Mouse (Mus musculus): ENCODE data around the gene Slc5a2. TPM values are rescaled to one million over a fixed set of nuclear protein-coding genes. Genes with fewer than 3 reads are reported as not detected.

Slc5a2 gene
- 1.6 and 1.8 TPM in 2 replicates for polyA plus RNA-seq (2012; rRNA removed)
- 2.9 and 3.1 TPM in 2 replicates for polyA plus RNA-seq (2014; fragmentation: Nextera tagmentation; extraction: Ambion mirVana)

- Histone ChIP-seq H3K9me3 (ENCODE audit: control insufficient read depth, low read length) (no peaks in the 10 kb centered on the region), H3K4me2 (ENCODE audit: low read depth) (no peak within 1 kb of the TSS), H3K9ac (replicated peaks) (no peak within 1 kb of the TSS), H3K4me3 (ENCODE audit: insufficient read depth in 1 of 2, low read depth in 2 of 2, low read length in 2 of 2) (no peak within 1 kb of the TSS), H3K4me1 (replicated peaks; ENCODE audit: control insufficient read depth in 2 of 2, insufficient read depth in 2 of 2, low read length in 1 of 2) (peaks cover 7% of the 10 kb centered on the region in 2 experiments), H3K27me3 (ENCODE audit: control insufficient read depth, insufficient read depth, low read length) (peaks cover 10% of the 10 kb centered on the region), H3K27ac (no peak within 1 kb of the TSS), H3K36me3 (replicated peaks; ENCODE audit: control insufficient read depth, insufficient read depth, low read depth) (no peaks in the 10 kb centered on the region)
- 71% methylated on average over 6 of the region's 6 CpGs for WGBS (ENCODE audit: insufficient replicate concordance)
- TF ChIP-seq EP300 (IDR thresholded peaks at IDR 0.05; ENCODE audit: low read depth): no peak
- no peak for TF ChIP-seq CTCF (IDR thresholded peaks at IDR 0.05; ENCODE audit: low read depth)
- DNase-seq (ENCODE audit: low read depth in 3 of 3, low spot score in 3 of 3) (no peak), ATAC-seq (ENCODE audit: insufficient read depth) (no peak)
These were observed at the start of gene Slc5a2 for GRCm38 (mm10) chr7:128265411-128265810. TSS of gene Slc5a2 (plus strand) at chr7:128265657.

- WGBS (ENCODE audit: insufficient replicate concordance): 35% methylated on average over 4 of the region's 4 CpGs
- Histone ChIP-seq H3K9ac (replicated peaks) (no peak overlapping the region; the same call in 1 of the 2 replicates), H3K4me3 (ENCODE audit: insufficient read depth in 1 of 2, low read depth in 2 of 2, low read length in 2 of 2) (no peak overlapping the region), H3K36me3 (replicated peaks; ENCODE audit: control insufficient read depth, insufficient read depth, low read depth) (no peaks in the 10 kb centered on the region), H3K4me2 (ENCODE audit: low read depth) (no peak overlapping the region), H3K27me3 (ENCODE audit: control insufficient read depth, insufficient read depth, low read length) (no peaks in the 10 kb centered on the region), H3K27ac (no peak overlapping the region), H3K4me1 (replicated peaks; ENCODE audit: control insufficient read depth in 2 of 2, insufficient read depth in 2 of 2, low read length in 1 of 2) (no peaks in the 10 kb centered on the region), H3K9me3 (ENCODE audit: control insufficient read depth, low read length) (no peaks in the 10 kb centered on the region)
- TF ChIP-seq EP300 (IDR thresholded peaks at IDR 0.05; ENCODE audit: low read depth): no peak
- TF ChIP-seq CTCF (IDR thresholded peaks at IDR 0.05; ENCODE audit: low read depth): no peak
- DNase-seq (ENCODE audit: low read depth in 3 of 3, low spot score in 3 of 3) (no peak), ATAC-seq (ENCODE audit: insufficient read depth) (no peak)
These were observed 45.5 kb upstream of the Slc5a2 start for GRCm38 (mm10) chr7:128219952-128220351.

GRCm38 (mm10) chr7:128220936-128221335 is 44.5 kb upstream of the Slc5a2 start:
- H3K27me3 ChIP-seq (ENCODE audit: control insufficient read depth, insufficient read depth, low read length): no peaks in the 10 kb centered on the region
- 67% methylated on average over 3 of the region's 3 CpGs for WGBS (ENCODE audit: insufficient replicate concordance)
- H3K36me3 ChIP-seq (replicated peaks; ENCODE audit: control insufficient read depth, insufficient read depth, low read depth): no peaks in the 10 kb centered on the region
- TF ChIP-seq EP300 (IDR thresholded peaks at IDR 0.05; ENCODE audit: low read depth): no peak
- TF ChIP-seq CTCF (IDR thresholded peaks at IDR 0.05; ENCODE audit: low read depth): no peak
- no peak for DNase-seq (ENCODE audit: low read depth in 3 of 3, low spot score in 3 of 3)
- H3K27ac ChIP-seq: no peak overlapping the region
- H3K9ac ChIP-seq (replicated peaks): no peak overlapping the region
- no peak overlapping the region for H3K4me3 ChIP-seq (ENCODE audit: insufficient read depth in 1 of 2, low read depth in 2 of 2, low read length in 2 of 2)
- H3K4me1 ChIP-seq (replicated peaks; ENCODE audit: control insufficient read depth in 2 of 2, insufficient read depth in 2 of 2, low read length in 1 of 2): no peaks in the 10 kb centered on the region
- no peaks in the 10 kb centered on the region for H3K9me3 ChIP-seq (ENCODE audit: control insufficient read depth, low read length)
- no peak for ATAC-seq (ENCODE audit: insufficient read depth)
- no peak overlapping the region for H3K4me2 ChIP-seq (ENCODE audit: low read depth)

- DNase-seq (ENCODE audit: low read depth in 3 of 3, low spot score in 3 of 3) (peak in 2 of 3 experiments; percentile 26 to 41), ATAC-seq (ENCODE audit: insufficient read depth) (no peak)
- no peak overlapping the region for H3K27ac ChIP-seq
- H3K4me2 ChIP-seq (ENCODE audit: low read depth): no peak overlapping the region
- peaks cover 0 to under 1% of the 10 kb centered on the region in 2 experiments; a peak in 2 of 4 replicates for H3K4me1 ChIP-seq (replicated peaks; ENCODE audit: control insufficient read depth in 2 of 2, insufficient read depth in 2 of 2, low read length in 1 of 2)
- H3K4me3 ChIP-seq (ENCODE audit: insufficient read depth in 1 of 2, low read depth in 2 of 2, low read length in 2 of 2): no peak overlapping the region
- 29% methylated on average over 8 of the region's 8 CpGs for WGBS (ENCODE audit: insufficient replicate concordance)
- no peak for TF ChIP-seq EP300 (IDR thresholded peaks at IDR 0.05; ENCODE audit: low read depth)
- no peak for TF ChIP-seq CTCF (IDR thresholded peaks at IDR 0.05; ENCODE audit: low read depth)
- H3K27me3 ChIP-seq (ENCODE audit: control insufficient read depth, insufficient read depth, low read length): no peaks in the 10 kb centered on the region
- no peaks in the 10 kb centered on the region for H3K36me3 ChIP-seq (replicated peaks; ENCODE audit: control insufficient read depth, insufficient read depth, low read depth)
- no peaks in the 10 kb centered on the region for H3K9me3 ChIP-seq (ENCODE audit: control insufficient read depth, low read length)
- no peak overlapping the region for H3K9ac ChIP-seq (replicated peaks)
These were observed 33.7 kb upstream of the Slc5a2 start for GRCm38 (mm10) chr7:128231741-128232140.

- no peak overlapping the region for H3K9ac ChIP-seq (replicated peaks)
- no peak overlapping the region for H3K4me3 ChIP-seq (ENCODE audit: insufficient read depth in 1 of 2, low read depth in 2 of 2, low read length in 2 of 2)
- DNase-seq (ENCODE audit: low read depth in 3 of 3, low spot score in 3 of 3): no peak
- no peak for TF ChIP-seq CTCF (IDR thresholded peaks at IDR 0.05; ENCODE audit: low read depth)
- TF ChIP-seq EP300 (IDR thresholded peaks at IDR 0.05; ENCODE audit: low read depth): no peak
- no peak overlapping the region for H3K4me2 ChIP-seq (ENCODE audit: low read depth)
- H3K4me1 ChIP-seq (replicated peaks; ENCODE audit: control insufficient read depth in 2 of 2, insufficient read depth in 2 of 2, low read length in 1 of 2): peaks cover 9 to 10% of the 10 kb centered on the region in 2 experiments
- no peaks in the 10 kb centered on the region for H3K36me3 ChIP-seq (replicated peaks; ENCODE audit: control insufficient read depth, insufficient read depth, low read depth)
- H3K27ac ChIP-seq: no peak overlapping the region
- H3K9me3 ChIP-seq (ENCODE audit: control insufficient read depth, low read length): no peaks in the 10 kb centered on the region
- no peak for ATAC-seq (ENCODE audit: insufficient read depth)
- H3K27me3 ChIP-seq (ENCODE audit: control insufficient read depth, insufficient read depth, low read length): no peaks in the 10 kb centered on the region
- 62% methylated on average over 2 of the region's 2 CpGs for WGBS (ENCODE audit: insufficient replicate concordance)
These were observed 30.7 kb upstream of the Slc5a2 start for GRCm38 (mm10) chr7:128234796-128235195.
